Mouse (Mus musculus): ENCODE measurements at regions not wholly inside any gene's neighbourhood (a gene's known extent, or its start where the extent isn't known, plus 50 kb on each side); places are given as distances from the start of the nearest gene placed in this dataset.
A peak's percentile ranks its signal among the peaks of the same experiment; 100 is the strongest.

GRCm38 (mm10) chr13:79341494-79341893 lies 1141.9 kb upstream of the Nr2f1 start:
- Histone ChIP-seq H3K27me3 (ENCODE audit: control insufficient read depth, insufficient read depth, low read length) (no peaks in the 10 kb centered on the region), H3K9me3 (ENCODE audit: control insufficient read depth, low read length) (no peaks in the 10 kb centered on the region), H3K4me2 (replicated peaks; ENCODE audit: low read depth, low read length) (no peak overlapping the region), H3K4me3 (ENCODE audit: low read length) (no peak overlapping the region), H3K27ac (ENCODE audit: low read depth, low read length) (no peak overlapping the region), H3K36me3 (ENCODE audit: control insufficient read depth, insufficient read depth, low read length) (no peaks in the 10 kb centered on the region), H3K4me1 (ENCODE audit: control insufficient read depth, insufficient read depth, low read length) (no peaks in the 10 kb centered on the region), H3K9ac (ENCODE audit: low read depth, low read length) (no peak overlapping the region)
- ATAC-seq (ENCODE audit: low FRiP score, low TSS enrichment): no peak
- 79% methylated on average over 8 of the region's 8 CpGs for WGBS

GRCm38 (mm10) chr13:79340459-79340858 lies 1140.9 kb upstream of the Nr2f1 start:
- ATAC-seq (ENCODE audit: low FRiP score, low TSS enrichment): no peak
- H3K4me1 ChIP-seq (ENCODE audit: control insufficient read depth, insufficient read depth, low read length): no peaks in the 10 kb centered on the region
- H3K4me3 ChIP-seq (ENCODE audit: low read length): no peak overlapping the region
- no peak overlapping the region for H3K27ac ChIP-seq (ENCODE audit: low read depth, low read length)
- H3K9me3 ChIP-seq (ENCODE audit: control insufficient read depth, low read length): no peaks in the 10 kb centered on the region
- H3K4me2 ChIP-seq (replicated peaks; ENCODE audit: low read depth, low read length): no peak overlapping the region
- no peaks in the 10 kb centered on the region for H3K27me3 ChIP-seq (ENCODE audit: control insufficient read depth, insufficient read depth, low read length)
- 71% methylated on average over 4 of the region's 4 CpGs for WGBS
- no peaks in the 10 kb centered on the region for H3K36me3 ChIP-seq (ENCODE audit: control insufficient read depth, insufficient read depth, low read length)
- no peak overlapping the region for H3K9ac ChIP-seq (ENCODE audit: low read depth, low read length)

GRCm38 (mm10) chr13:79339793-79340192 lies 1140.2 kb upstream of the Nr2f1 start:
- WGBS: 31% methylated on average over 4 of the region's 4 CpGs
- peak; percentile 79 for ATAC-seq (ENCODE audit: low FRiP score, low TSS enrichment)
- H3K27ac ChIP-seq (ENCODE audit: low read depth, low read length): no peak overlapping the region

GRCm38 (mm10) chr13:79320146-79320545 lies 1120.6 kb upstream of the Nr2f1 start:
- Histone ChIP-seq H3K4me1 (ENCODE audit: control insufficient read depth, insufficient read depth, low read length) (no peaks in the 10 kb centered on the region), H3K27ac (ENCODE audit: low read depth, low read length) (no peak overlapping the region), H3K36me3 (ENCODE audit: control insufficient read depth, insufficient read depth, low read length) (no peaks in the 10 kb centered on the region), H3K4me2 (replicated peaks; ENCODE audit: low read depth, low read length) (no peak overlapping the region), H3K27me3 (ENCODE audit: control insufficient read depth, insufficient read depth, low read length) (no peaks in the 10 kb centered on the region), H3K4me3 (ENCODE audit: low read length) (no peak overlapping the region), H3K9me3 (ENCODE audit: control insufficient read depth, low read length) (no peaks in the 10 kb centered on the region), H3K9ac (ENCODE audit: low read depth, low read length) (no peak overlapping the region)
- 22% methylated on average over 2 of the region's 2 CpGs for WGBS
- no peak for ATAC-seq (ENCODE audit: low FRiP score, low TSS enrichment)

More at GRCm38 (mm10) chr13:79339793-79340192, 1140.2 kb upstream of the Nr2f1 start:
- Histone ChIP-seq H3K36me3 (ENCODE audit: control insufficient read depth, insufficient read depth, low read length) (no peaks in the 10 kb centered on the region), H3K9ac (ENCODE audit: low read depth, low read length) (no peak overlapping the region), H3K9me3 (ENCODE audit: control insufficient read depth, low read length) (no peaks in the 10 kb centered on the region), H3K4me2 (replicated peaks; ENCODE audit: low read depth, low read length) (no peak overlapping the region), H3K4me1 (ENCODE audit: control insufficient read depth, insufficient read depth, low read length) (no peaks in the 10 kb centered on the region), H3K27me3 (ENCODE audit: control insufficient read depth, insufficient read depth, low read length) (no peaks in the 10 kb centered on the region), H3K4me3 (ENCODE audit: low read length) (no peak overlapping the region)

GRCm38 (mm10) chr13:79309584-79310110 lies 1110.1 kb upstream of the Nr2f1 start:
- no peak overlapping the region for H3K4me3 ChIP-seq (ENCODE audit: low read length)

GRCm38 (mm10) chr13:79297225-79297710 lies 1097.7 kb upstream of the Nr2f1 start:
- H3K9ac ChIP-seq (ENCODE audit: low read depth, low read length): no peak overlapping the region

More at GRCm38 (mm10) chr13:79309584-79310110, 1110.1 kb upstream of the Nr2f1 start:
- ATAC-seq (ENCODE audit: low FRiP score, low TSS enrichment): peak; percentile 46; the same call in 1 of the 2 replicates
- no peaks in the 10 kb centered on the region for H3K4me1 ChIP-seq (ENCODE audit: control insufficient read depth, insufficient read depth, low read length)
- no peak overlapping the region for H3K27ac ChIP-seq (ENCODE audit: low read depth, low read length)
- H3K9me3 ChIP-seq (ENCODE audit: control insufficient read depth, low read length): no peaks in the 10 kb centered on the region
- no peak overlapping the region for H3K4me2 ChIP-seq (replicated peaks; ENCODE audit: low read depth, low read length)
- H3K9ac ChIP-seq (ENCODE audit: low read depth, low read length): no peak overlapping the region
- no peaks in the 10 kb centered on the region for H3K27me3 ChIP-seq (ENCODE audit: control insufficient read depth, insufficient read depth, low read length)
- WGBS: 72% methylated on average over 5 of the region's 5 CpGs
- H3K36me3 ChIP-seq (ENCODE audit: control insufficient read depth, insufficient read depth, low read length): no peaks in the 10 kb centered on the region

GRCm38 (mm10) chr13:79288022-79288421 lies 1088.5 kb upstream of the Nr2f1 start:
- Histone ChIP-seq H3K27me3 (ENCODE audit: control insufficient read depth, insufficient read depth, low read length) (no peaks in the 10 kb centered on the region), H3K27ac (ENCODE audit: low read depth, low read length) (no peak overlapping the region), H3K4me1 (ENCODE audit: control insufficient read depth, insufficient read depth, low read length) (no peaks in the 10 kb centered on the region), H3K4me3 (ENCODE audit: low read length) (no peak overlapping the region), H3K4me2 (replicated peaks; ENCODE audit: low read depth, low read length) (no peak overlapping the region), H3K9me3 (ENCODE audit: control insufficient read depth, low read length) (no peaks in the 10 kb centered on the region), H3K9ac (ENCODE audit: low read depth, low read length) (no peak overlapping the region), H3K36me3 (ENCODE audit: control insufficient read depth, insufficient read depth, low read length) (no peaks in the 10 kb centered on the region)
- 92% methylated on average over 1 of the region's 1 CpGs for WGBS
- no peak for ATAC-seq (ENCODE audit: low FRiP score, low TSS enrichment)

More at GRCm38 (mm10) chr13:79297225-79297710, 1097.7 kb upstream of the Nr2f1 start:
- WGBS: 68% methylated on average over 6 of the region's 6 CpGs
- H3K36me3 ChIP-seq (ENCODE audit: control insufficient read depth, insufficient read depth, low read length): no peaks in the 10 kb centered on the region
- no peaks in the 10 kb centered on the region for H3K27me3 ChIP-seq (ENCODE audit: control insufficient read depth, insufficient read depth, low read length)
- H3K27ac ChIP-seq (ENCODE audit: low read depth, low read length): no peak overlapping the region
- ATAC-seq (ENCODE audit: low FRiP score, low TSS enrichment): no peak
- H3K4me2 ChIP-seq (replicated peaks; ENCODE audit: low read depth, low read length): no peak overlapping the region
- H3K4me3 ChIP-seq (ENCODE audit: low read length): no peak overlapping the region
- H3K9me3 ChIP-seq (ENCODE audit: control insufficient read depth, low read length): no peaks in the 10 kb centered on the region
- H3K4me1 ChIP-seq (ENCODE audit: control insufficient read depth, insufficient read depth, low read length): no peaks in the 10 kb centered on the region

- Histone ChIP-seq H3K9ac (ENCODE audit: low read depth, low read length) (no peak overlapping the region), H3K4me3 (ENCODE audit: low read length) (no peak overlapping the region), H3K27ac (ENCODE audit: low read depth, low read length) (no peak overlapping the region), H3K36me3 (ENCODE audit: control insufficient read depth, insufficient read depth, low read length) (no peaks in the 10 kb centered on the region), H3K9me3 (ENCODE audit: control insufficient read depth, low read length) (no peaks in the 10 kb centered on the region), H3K4me2 (replicated peaks; ENCODE audit: low read depth, low read length) (no peak overlapping the region), H3K27me3 (ENCODE audit: control insufficient read depth, insufficient read depth, low read length) (no peaks in the 10 kb centered on the region), H3K4me1 (ENCODE audit: control insufficient read depth, insufficient read depth, low read length) (no peaks in the 10 kb centered on the region)
- ATAC-seq (ENCODE audit: low FRiP score, low TSS enrichment): no peak
- 85% methylated on average over 3 of the region's 3 CpGs for WGBS
These were observed 1086.6 kb upstream of the Nr2f1 start for GRCm38 (mm10) chr13:79286181-79286580.

- H3K36me3 ChIP-seq (ENCODE audit: control insufficient read depth, insufficient read depth, low read length): no peaks in the 10 kb centered on the region
- H3K9ac ChIP-seq (ENCODE audit: low read depth, low read length): no peak overlapping the region
- H3K9me3 ChIP-seq (ENCODE audit: control insufficient read depth, low read length): no peaks in the 10 kb centered on the region
- H3K27me3 ChIP-seq (ENCODE audit: control insufficient read depth, insufficient read depth, low read length): no peaks in the 10 kb centered on the region
- no peak overlapping the region for H3K27ac ChIP-seq (ENCODE audit: low read depth, low read length)
- ATAC-seq (ENCODE audit: low FRiP score, low TSS enrichment): peak; percentile 90; the same call in 1 of the 2 replicates
- no peak overlapping the region for H3K4me3 ChIP-seq (ENCODE audit: low read length)
- H3K4me2 ChIP-seq (replicated peaks; ENCODE audit: low read depth, low read length): no peak overlapping the region
- WGBS: 5% methylated on average over 2 of the region's 2 CpGs
- H3K4me1 ChIP-seq (ENCODE audit: control insufficient read depth, insufficient read depth, low read length): no peaks in the 10 kb centered on the region
These were observed 1085.9 kb upstream of the Nr2f1 start for GRCm38 (mm10) chr13:79285478-79285877.

Data from kidney, embryonic 14.5 days (tissue).